Mouse (Mus musculus): ENCODE data around the gene Slc12a8.

DNA sequence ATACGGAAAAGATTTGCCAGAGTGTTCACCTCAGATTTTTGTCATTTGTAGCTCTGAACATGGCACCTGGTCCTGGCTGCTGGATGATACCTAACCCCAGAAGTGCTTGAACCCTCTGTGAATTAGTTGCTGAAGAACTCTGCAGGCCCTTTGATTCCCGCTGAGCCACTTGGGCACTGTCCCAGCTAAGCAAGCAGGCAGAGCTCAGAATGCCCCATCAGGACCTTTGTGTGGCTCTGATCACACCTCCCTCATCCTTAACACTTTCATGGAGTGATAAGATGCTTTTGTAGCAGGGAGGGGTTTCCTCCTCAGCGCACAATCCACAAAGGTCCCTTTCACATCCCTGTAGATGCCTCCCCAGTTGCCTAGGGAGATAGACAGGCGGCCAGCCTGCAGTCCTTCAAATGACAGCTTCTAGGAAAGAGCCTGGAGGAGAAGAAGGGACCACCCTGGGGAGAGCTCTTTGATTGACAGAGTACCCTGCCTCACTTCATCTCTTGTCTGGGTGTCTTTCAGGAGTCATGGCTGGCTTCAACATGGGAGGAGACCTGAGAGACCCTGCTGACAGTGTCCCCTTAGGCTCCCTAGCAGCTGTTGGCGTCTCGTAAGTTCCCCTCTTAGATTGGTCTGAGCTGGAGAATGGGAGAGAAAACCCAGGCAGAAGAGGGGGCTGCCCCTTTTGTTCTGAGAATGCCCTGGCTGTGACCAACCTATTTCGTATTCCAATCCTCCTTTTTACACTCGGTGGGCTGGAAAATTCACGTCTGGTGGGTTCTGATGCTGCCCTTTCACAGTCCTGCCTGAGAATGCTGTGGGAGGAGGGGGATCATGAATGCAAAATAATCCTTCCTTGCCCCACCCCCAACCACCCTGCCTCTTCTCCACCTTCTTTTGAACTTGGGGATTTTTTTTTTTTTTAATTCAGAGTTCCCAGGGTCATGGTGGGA, 88.8 kb downstream of the Slc12a8 start:
- TF ChIP-seq CTCF (IDR thresholded peaks at IDR 0.05; ENCODE audit: low read depth), result no peak
- TF ChIP-seq EP300 (optimal IDR thresholded peaks at IDR 0.05), result no peak
